Mouse (Mus musculus): ENCODE data around the gene Fam229a.
"Not testable (repeated sequence)": the region's sequence is repeated elsewhere in the genome, so short reads cannot be mapped to it uniquely, and the experiment has no call there.

Gene Fam229a

DNA sequence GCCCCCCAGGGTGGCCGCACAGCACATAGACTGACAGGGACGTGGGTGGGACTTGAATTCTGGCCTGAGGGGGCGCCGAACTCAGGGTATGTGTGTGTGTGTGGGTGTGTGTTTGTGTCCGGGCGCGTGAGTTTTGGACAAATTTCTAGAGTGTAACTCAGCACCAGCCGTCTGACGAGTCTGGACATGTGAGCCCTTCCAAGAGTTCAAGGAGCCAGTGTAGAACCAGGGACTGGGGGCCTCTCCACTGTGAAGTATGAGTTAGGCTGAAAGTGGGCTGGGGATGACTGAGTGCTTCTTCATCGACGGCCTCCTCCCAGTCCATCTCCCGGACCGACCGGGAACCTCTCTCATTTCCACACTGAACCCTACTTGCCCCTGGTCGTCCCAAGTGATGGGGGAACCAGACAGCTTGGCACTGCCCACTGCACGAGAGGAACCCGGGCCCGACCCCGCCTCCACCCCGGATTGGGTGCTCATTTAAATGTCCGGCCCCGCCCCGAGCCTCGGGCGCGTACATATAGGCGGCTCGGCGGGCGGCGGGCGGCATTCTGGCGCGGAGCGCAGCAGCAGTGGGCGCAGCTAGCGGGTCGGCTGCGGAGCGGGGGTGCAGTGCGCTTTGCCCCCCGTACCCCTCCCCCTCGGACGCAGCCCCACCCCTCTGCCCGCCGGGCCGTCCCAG is 22.2 kb downstream of the Fam229a start, which contains the start of gene Marcksl1:
Marcksl1 (plus strand) TSS at position 496 of the 682 bp plus-strand sequence.
- in situ Hi-C loops (cut with MboI; ENCODE audit: low pct_unique_long_range_greater_than_20kb in 1 of 2, low sequenced_read_pairs in 2 of 2, unreplicated experiment in 1 of 2) = no loop called here

DNA sequence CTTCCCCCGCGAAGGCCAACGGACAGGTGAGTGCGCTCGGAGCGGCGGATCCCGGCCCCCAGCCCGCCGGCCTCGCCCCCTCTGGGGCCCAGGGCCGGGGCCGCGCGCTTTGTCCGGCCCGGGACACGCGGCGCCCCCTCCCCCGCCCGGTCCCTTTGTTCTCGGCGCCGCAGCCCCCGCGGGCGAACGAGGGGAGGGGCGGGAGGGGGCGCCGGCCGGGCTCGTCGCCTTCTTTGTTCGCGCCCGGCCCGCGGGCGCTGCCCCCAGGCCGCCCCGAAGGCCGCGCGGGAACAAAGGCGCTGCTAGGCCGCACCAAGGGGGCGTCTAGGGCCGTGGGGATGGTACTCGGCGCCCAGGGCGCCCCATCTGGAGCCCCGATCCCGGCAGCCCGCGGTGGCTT is 22.9 kb downstream of the Fam229a start:
- in situ Hi-C loops (cut with MboI; ENCODE audit: low pct_unique_long_range_greater_than_20kb in 1 of 2, low sequenced_read_pairs in 2 of 2, unreplicated experiment in 1 of 2) = no loop called here

DNA sequence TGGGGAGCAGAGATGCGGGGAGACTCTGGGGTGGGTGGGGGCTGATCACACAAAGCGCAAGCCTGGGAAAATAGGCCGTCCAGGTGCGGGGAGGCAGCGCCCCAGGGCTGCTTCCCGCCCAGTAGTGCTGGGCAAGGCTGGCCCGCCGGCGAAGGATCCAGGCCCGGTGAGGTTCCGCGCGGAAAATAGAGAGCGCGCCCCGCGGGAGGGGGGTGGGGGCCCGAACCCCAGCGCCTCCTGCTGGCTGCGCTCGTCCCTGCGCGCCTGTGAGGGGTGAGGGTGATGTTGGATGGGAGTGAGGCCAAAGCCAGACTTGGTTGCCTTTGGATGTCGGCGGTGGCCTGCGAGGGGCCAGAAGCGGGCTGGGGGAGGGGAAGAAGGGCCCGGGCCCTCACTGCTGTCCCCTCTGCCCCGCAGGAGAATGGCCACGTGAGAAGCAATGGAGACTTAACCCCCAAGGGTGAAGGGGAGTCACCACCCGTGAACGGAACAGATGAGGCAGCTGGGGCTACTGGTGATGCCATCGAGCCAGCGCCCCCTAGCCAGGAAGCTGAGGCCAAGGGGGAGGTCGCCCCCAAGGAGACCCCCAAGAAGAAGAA is 23.4 kb downstream of the Fam229a start:
- in situ Hi-C loops (cut with MboI; ENCODE audit: low pct_unique_long_range_greater_than_20kb in 1 of 2, low sequenced_read_pairs in 2 of 2, unreplicated experiment in 1 of 2) = no loop called here

DNA sequence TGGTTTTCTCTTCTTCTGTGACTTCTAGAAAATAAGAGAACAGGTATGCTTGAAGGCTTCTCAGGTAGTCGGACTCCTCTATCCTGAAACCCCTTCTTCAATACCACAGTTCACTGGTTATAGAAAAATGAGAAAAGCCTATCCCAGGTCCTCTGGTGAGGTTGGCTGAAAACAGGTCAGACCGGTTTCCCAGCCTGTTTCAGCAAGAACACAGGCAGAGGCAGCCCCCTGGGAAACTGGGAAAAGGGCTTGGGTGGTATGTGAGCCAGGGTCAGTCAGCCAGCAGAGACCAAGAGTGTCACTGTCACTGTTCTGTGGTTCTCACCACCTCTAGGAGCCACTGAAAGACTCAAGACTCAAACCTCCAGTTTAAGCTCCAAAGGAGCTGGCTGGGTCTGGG is 25.9 kb downstream of the Fam229a start:
- in situ Hi-C loops (cut with MboI; ENCODE audit: low pct_unique_long_range_greater_than_20kb in 1 of 2, low sequenced_read_pairs in 2 of 2, unreplicated experiment in 1 of 2) = no loop called here

DNA sequence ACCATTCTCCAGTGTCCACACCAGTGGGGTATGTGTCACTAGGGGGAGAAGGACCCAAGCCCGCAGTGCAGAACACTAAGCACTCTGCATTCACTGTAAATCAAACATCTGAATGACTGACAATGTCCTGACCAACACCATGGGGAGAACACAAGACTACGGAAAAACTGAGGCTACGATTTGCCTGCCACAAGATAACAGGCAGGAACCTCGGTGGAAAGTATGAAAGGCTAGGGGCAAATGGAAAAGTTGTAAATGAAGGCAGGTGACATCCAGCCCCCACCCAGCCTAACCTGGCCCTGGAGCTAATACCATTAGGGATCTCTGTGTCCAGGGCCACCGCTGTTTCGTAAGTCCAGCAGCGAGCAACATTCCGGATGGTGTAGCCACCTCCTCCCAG is 27.5 kb downstream of the Fam229a start:
- in situ Hi-C loops (cut with MboI; ENCODE audit: low pct_unique_long_range_greater_than_20kb in 1 of 2, low sequenced_read_pairs in 2 of 2, unreplicated experiment in 1 of 2) = no loop called here

DNA sequence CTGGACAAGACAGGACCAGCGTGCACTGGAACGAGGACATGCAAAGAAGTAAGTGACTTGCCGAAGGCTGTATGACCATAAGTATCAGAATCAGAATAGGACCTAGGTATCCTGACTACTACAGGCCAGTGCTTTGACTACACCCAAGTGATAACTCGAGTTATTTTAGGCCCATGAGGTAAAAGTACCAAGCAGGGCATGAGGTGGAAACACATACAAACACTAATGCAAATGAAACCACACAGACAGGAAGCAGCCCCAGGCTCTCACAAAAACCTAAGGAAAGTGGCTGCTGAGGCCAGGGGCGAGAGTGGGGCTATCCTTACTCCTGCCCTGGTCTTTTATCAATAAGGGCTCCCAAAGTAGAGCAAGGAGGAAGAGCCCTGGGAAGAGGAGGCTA is 34.3 kb downstream of the Fam229a start:
- in situ Hi-C loops (cut with MboI; ENCODE audit: low pct_unique_long_range_greater_than_20kb in 1 of 2, low sequenced_read_pairs in 2 of 2, unreplicated experiment in 1 of 2) = no loop called here

DNA sequence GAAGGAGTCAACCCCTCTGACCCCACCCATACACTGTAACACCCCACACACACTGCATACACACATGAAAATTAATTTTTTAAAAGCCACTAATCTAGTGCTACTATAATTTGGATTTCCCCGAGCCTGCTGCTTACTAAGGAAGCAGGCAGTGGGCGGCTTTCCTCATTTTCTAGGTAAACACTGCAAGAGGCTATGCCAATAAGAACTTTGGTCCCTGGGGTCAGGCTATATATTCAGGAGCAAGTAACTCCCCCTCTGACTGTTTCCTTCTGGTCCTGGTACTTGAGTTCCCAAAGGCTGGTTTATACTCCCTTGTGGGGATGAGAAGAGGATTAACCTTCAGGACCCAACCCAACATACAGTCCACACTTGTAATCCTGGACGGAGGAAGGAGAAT is 34.9 kb downstream of the Fam229a start:
- in situ Hi-C loops (cut with MboI; ENCODE audit: low pct_unique_long_range_greater_than_20kb in 1 of 2, low sequenced_read_pairs in 2 of 2, unreplicated experiment in 1 of 2) = no loop called here

DNA sequence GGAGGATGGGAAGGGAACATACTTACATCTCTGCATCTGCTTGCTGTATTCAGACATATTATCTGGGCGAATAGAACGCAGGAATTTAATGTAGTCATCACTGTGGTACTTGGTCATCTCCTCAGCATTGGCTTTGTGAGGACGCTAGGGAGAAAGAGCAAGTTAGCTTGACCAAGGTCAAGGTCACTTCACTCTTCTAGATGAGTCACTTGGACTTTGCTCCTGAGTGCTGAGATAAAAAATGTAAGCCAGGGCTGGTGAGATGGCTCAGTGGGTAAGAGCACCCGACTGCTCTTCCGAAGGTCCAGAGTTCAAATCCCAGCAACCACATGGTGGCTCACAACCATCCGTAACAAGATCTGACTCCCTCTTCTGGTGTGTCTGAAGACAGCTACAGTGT is 37.9 kb downstream of the Fam229a start:
- in situ Hi-C loops (cut with MboI; ENCODE audit: low pct_unique_long_range_greater_than_20kb in 1 of 2, low sequenced_read_pairs in 2 of 2, unreplicated experiment in 1 of 2) = not testable (repeated sequence)

DNA sequence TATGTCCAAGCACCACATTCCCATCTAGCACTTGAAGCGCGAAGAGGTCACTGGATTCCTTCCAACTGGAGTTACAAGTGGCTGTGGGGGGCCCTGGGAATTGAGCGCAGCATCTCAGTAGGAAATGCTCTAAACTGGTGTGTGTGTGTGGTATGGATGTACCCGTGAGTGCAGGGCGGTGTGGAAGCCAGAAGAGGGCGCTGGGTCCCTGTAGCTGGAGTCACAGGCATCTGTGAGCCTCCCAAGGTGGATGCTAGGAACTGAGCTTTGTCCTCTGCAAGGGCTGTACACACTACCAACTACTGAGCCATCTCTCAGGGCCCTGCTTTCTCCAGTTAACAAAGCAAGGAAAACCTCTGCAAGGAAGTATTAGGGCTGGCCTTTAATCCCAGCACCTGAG is 49.0 kb downstream of the Fam229a start:
- in situ Hi-C loops (cut with MboI; ENCODE audit: low pct_unique_long_range_greater_than_20kb in 1 of 2, low sequenced_read_pairs in 2 of 2, unreplicated experiment in 1 of 2) = no loop called here

Measured in mouse embryonic stem cell (cell line).